Mouse (Mus musculus): ENCODE results near the gene Fam107a. TPM values are rescaled to one million over a fixed set of nuclear protein-coding genes. Genes with fewer than 3 reads are reported as not detected.
A peak's percentile ranks its signal among the peaks of the same experiment; 100 is the strongest.

Fam107a gene
- polyA plus RNA-seq, 1 experiment from 2014 or later, result not detected

DNA sequence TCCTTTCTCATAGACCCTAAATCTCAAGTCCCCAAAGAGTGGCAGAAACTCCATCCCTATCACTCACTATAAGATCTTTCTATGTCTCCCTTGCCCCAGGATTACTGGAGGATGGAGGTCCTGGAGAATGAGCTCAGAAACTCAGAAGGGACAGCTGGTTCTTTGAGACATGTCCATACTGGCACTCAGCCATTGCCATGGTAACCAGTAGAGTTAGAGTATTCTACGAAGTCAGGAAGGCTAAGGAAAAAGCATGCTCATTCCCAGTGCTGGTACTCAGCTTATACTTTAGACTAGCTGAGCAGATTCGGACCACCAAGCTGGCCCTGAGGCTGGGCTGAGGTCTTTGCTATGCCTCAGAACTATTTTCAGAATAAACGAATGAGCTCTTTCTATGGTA lies 16.7 kb upstream of the Fam107a start:
- Histone ChIP-seq H3K9me3 (replicated peaks) (no peaks in the 10 kb centered on the region), H3K27me3 (replicated peaks) (no peaks in the 10 kb centered on the region), H3K4me2 (no peak overlapping the region), H3K4me3 (no peak overlapping the region), H3K4me1 (no peaks in the 10 kb centered on the region), H3K9ac (no peak overlapping the region), H3K27ac (no peak overlapping the region), H3K36me3 (no peaks in the 10 kb centered on the region)
- 55% methylated on average over 3 of the region's 3 CpGs for WGBS (ENCODE audit: insufficient replicate concordance)
- no peak for ATAC-seq

DNA sequence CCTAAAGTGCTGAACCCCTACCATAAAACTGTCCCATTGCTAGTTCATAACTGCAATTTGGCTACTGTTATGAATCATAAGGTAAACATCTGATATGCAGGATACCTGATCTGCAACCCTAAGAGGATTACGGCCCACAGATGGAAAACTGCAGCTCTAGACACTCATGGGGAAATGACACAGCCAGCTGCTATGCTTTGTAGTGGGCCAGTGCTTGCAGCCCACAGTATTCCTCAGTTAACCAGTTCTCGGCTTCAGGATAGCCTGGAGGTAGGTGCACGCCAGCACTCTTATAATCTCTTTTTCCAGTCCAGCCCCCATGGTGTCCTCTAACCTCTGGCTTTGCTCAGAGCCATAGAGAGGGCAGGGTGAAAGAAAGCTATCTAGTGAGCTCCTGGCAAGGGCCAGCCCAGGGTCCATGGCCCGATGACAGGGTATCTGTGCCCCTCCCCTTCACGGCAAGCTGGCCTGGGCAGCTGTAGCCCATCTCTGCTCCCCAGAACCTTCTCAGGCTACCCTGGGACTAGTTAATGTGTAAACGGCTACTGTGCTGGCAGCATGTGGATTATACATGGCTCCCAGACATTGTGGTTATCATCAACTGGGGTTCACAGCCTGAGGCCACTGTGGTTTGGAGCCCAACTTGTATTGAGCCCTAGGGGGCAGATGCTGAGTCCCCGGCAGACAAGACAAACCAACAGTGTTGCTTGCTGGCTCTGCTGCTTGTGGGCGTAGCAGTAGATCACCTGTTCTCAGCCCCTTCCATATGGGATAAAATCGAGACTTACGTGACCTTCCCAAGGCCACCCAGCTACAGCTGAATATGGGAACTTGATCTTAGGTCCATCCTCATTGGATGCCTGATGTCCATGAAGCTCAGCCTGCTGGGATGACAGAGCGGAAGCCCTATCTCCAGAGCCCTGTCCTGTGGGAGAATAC lies 14.8 kb upstream of the Fam107a start:
- H3K9me3 ChIP-seq (replicated peaks), result no peaks in the 10 kb centered on the region
- no peak for ATAC-seq
- no peak overlapping the region for H3K4me2 ChIP-seq
- 72% methylated on average over 11 of the region's 11 CpGs for WGBS (ENCODE audit: insufficient replicate concordance)
- no peaks in the 10 kb centered on the region for H3K36me3 ChIP-seq
- no peak overlapping the region for H3K27ac ChIP-seq
- H3K9ac ChIP-seq, result no peak overlapping the region
- no peaks in the 10 kb centered on the region for H3K4me1 ChIP-seq
- H3K4me3 ChIP-seq, result no peak overlapping the region
- no peaks in the 10 kb centered on the region for H3K27me3 ChIP-seq (replicated peaks)

DNA sequence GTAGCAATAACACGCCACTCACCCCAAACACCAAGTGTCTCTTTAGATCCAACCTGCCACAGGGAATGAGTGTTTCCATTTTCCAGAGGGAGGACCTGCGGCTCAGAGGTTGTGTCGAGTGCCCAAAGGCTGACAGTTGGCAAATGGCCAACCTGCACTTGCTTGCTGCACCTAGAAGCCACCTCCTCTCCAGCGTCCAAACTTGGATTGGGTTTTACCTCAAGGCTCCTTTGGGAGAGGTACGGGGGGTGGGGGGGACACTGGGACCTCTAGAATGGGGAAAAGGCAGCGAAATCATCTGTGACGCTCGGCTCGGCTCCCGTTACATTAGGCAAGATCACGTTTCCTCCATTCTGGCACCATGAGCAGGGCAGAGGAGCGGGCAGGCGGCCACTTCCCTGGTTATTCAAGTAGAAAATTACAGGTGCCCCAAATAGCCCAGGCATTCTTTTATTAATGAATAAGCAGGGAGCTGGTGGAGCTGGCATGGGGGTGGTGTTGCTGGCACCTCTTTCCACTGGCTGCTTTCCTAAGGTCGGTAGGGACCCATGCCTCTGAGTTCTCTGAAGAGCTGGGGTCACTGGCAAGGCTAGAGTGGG lies 13.6 kb upstream of the Fam107a start:
- no peak overlapping the region for H3K4me3 ChIP-seq
- H3K4me2 ChIP-seq, result no peak overlapping the region
- no peak overlapping the region for H3K27ac ChIP-seq
- no peaks in the 10 kb centered on the region for H3K36me3 ChIP-seq
- no peaks in the 10 kb centered on the region for H3K27me3 ChIP-seq (replicated peaks)
- no peaks in the 10 kb centered on the region for H3K4me1 ChIP-seq
- no peak overlapping the region for H3K9ac ChIP-seq
- ATAC-seq, result no peak
- WGBS (ENCODE audit: insufficient replicate concordance), result 71% methylated on average over 14 of the region's 14 CpGs
- H3K9me3 ChIP-seq (replicated peaks), result no peaks in the 10 kb centered on the region

DNA sequence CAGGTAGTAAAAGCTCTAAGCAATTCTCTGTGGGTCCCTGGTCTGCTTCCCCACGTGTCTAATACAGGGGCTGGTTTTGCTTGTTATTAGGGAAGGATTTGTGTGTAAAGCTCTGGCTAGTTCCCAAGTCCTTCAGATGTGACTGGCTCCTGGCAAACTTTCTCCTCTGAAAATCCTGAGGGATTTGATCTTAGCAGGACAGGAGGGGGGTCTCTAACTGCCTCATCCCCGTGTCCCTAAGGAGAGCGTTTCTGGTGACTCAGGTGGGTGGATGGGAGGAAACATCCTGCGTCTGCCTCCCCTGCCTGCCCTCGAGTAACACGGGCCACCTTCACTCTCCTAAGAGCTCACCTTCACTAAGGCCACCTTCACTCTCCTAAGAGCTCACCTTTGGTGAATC lies 12.6 kb upstream of the Fam107a start:
- no peak for ATAC-seq
- Histone ChIP-seq H3K4me1 (no peaks in the 10 kb centered on the region), H3K27me3 (replicated peaks) (no peaks in the 10 kb centered on the region), H3K9me3 (replicated peaks) (no peaks in the 10 kb centered on the region), H3K27ac (no peak overlapping the region), H3K36me3 (no peaks in the 10 kb centered on the region), H3K9ac (no peak overlapping the region), H3K4me2 (no peak overlapping the region), H3K4me3 (no peak overlapping the region)
- 61% methylated on average over 6 of the region's 6 CpGs for WGBS (ENCODE audit: insufficient replicate concordance)

DNA sequence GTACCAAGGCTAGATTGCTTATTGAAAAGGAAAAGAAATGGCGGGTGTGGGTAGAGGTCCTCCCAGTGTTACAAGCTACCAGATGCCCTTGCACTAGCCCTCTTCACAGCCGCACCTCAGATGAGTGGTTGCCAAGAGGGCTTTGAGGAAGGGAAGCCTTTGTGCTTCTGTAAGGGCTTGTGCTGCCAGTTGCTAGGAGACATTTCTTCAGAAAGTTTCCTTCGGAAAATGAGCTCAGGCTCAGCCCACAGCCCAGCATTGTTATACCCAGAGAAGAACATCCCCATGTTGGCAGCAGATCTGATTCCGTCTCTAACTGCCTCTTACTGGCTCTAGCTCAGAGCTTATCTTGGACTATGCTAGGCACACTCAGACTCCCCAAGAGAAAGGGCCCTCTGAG lies 11.7 kb upstream of the Fam107a start:
- no peak overlapping the region for H3K4me2 ChIP-seq
- H3K9me3 ChIP-seq (replicated peaks), result no peaks in the 10 kb centered on the region
- ATAC-seq, result no peak
- no peak overlapping the region for H3K9ac ChIP-seq
- H3K4me1 ChIP-seq, result no peaks in the 10 kb centered on the region
- WGBS (ENCODE audit: insufficient replicate concordance), result 56% methylated on average over 4 of the region's 4 CpGs
- no peak overlapping the region for H3K27ac ChIP-seq
- no peaks in the 10 kb centered on the region for H3K27me3 ChIP-seq (replicated peaks)
- H3K36me3 ChIP-seq, result no peaks in the 10 kb centered on the region
- H3K4me3 ChIP-seq, result no peak overlapping the region

DNA sequence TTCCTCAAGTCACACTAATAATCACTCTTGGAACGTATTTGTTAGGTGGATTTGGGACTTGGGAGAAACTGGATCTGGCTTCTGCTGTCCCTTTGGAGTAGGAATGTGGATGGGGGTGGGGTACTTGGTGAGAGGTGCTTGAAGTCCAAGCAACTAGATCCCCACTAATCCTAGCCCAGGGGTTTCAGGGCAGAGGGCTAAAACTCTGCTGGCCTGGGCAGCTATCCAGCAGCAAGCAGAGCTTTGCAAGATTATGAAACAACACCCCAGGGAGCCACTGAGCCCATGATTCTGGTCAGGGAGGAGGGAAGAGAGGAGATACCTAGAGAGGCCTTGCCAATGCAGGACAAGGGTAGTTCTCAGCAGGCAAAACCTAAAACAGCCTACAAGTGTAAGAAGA lies 9.5 kb upstream of the Fam107a start:
- Histone ChIP-seq H3K9me3 (replicated peaks) (no peaks in the 10 kb centered on the region), H3K4me3 (no peak overlapping the region), H3K4me2 (no peak overlapping the region), H3K27ac (no peak overlapping the region), H3K36me3 (no peaks in the 10 kb centered on the region), H3K4me1 (no peaks in the 10 kb centered on the region), H3K9ac (no peak overlapping the region), H3K27me3 (replicated peaks) (0 out of 2 replicates have a peak, but pooled peaks cover 3% of the 10 kb centered on the region)
- no peak for ATAC-seq
- WGBS (ENCODE audit: insufficient replicate concordance), result 42% methylated on average over 1 of the region's 1 CpGs

DNA sequence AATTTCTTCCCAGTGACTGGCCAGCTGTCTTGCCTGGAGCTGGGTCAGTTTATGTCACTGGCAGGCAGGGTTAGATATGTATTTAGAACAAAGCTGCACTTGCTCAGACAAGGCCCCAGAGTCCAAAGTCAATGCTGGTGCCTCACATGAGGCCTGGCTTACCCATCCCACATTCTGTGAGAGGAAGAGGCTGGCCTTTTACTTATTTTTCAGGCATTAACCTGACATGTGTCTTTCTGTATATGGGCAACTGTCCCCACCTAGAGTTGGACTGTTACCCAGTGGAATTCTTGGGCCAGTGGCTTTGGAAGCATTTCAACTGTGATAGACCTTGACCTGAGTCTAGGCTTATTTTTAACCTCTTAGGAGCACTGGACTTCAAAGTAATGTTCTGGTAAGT lies 9.1 kb upstream of the Fam107a start:
- ATAC-seq, result no peak

DNA sequence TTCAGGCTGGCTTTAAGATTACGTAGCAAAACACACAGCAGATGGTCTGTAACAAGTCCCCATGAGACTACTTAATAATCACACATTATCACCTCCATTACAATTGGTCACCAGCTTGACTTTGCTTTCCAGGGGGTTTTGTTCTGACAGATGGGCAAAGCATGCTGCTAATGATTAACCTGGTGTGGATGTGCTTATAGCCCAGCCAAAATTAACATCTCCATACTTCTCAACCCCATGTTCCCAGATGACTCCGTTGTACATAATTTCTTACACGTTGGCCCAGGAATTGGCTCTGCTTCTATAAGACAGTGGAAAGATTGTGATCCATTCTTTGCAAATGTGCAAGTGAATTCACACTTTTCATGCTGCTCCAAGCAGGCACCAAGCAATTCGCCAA lies 7.9 kb upstream of the Fam107a start:
- no peak overlapping the region for H3K27ac ChIP-seq
- no peak overlapping the region for H3K4me2 ChIP-seq
- H3K9me3 ChIP-seq (replicated peaks), result no peaks in the 10 kb centered on the region
- no peaks in the 10 kb centered on the region for H3K36me3 ChIP-seq
- H3K9ac ChIP-seq, result no peak overlapping the region
- no peaks in the 10 kb centered on the region for H3K4me1 ChIP-seq
- 0 out of 2 replicates have a peak, but pooled peaks cover 3% of the 10 kb centered on the region for H3K27me3 ChIP-seq (replicated peaks)
- no peak overlapping the region for H3K4me3 ChIP-seq
- 56% methylated on average over 4 of the region's 4 CpGs for WGBS (ENCODE audit: insufficient replicate concordance)
- ATAC-seq, result no peak

More for the DNA sequence above, 9.1 kb upstream of the Fam107a start:
- Histone ChIP-seq H3K36me3 (no peaks in the 10 kb centered on the region), H3K9ac (no peak overlapping the region), H3K27ac (no peak overlapping the region), H3K4me2 (no peak overlapping the region), H3K4me1 (no peaks in the 10 kb centered on the region), H3K9me3 (replicated peaks) (no peaks in the 10 kb centered on the region), H3K27me3 (replicated peaks) (0 out of 2 replicates have a peak, but pooled peaks cover 3% of the 10 kb centered on the region), H3K4me3 (no peak overlapping the region)

DNA sequence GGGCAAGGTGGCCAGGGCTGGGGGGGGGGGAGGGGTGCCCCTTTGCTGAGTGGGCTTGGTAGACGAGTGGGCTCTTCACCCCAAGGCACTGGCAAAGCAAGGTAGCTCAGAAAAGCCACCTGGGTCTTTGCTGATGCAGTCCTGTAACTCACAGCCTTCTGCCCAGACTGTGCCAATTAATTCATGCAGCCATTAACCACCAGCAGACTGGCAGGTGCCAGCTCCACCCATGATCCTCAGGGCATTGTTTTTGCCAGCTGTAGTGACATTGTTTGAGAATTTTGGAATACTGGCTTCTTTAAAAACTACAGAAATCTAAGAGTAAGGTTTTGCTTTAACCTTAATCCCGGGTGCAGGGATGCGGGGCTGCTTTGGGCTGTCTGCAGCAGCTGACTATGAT lies 2.7 kb upstream of the Fam107a start:
- Histone ChIP-seq H3K4me3 (no peak overlapping the region), H3K9me3 (replicated peaks) (no peaks in the 10 kb centered on the region), H3K36me3 (no peaks in the 10 kb centered on the region), H3K9ac (no peak overlapping the region), H3K4me1 (no peaks in the 10 kb centered on the region), H3K27ac (no peak overlapping the region), H3K4me2 (no peak overlapping the region), H3K27me3 (replicated peaks) (peaks cover 38% of the 10 kb centered on the region)
- ATAC-seq, result no peak
- 55% methylated on average over 3 of the region's 3 CpGs for WGBS (ENCODE audit: insufficient replicate concordance)

DNA sequence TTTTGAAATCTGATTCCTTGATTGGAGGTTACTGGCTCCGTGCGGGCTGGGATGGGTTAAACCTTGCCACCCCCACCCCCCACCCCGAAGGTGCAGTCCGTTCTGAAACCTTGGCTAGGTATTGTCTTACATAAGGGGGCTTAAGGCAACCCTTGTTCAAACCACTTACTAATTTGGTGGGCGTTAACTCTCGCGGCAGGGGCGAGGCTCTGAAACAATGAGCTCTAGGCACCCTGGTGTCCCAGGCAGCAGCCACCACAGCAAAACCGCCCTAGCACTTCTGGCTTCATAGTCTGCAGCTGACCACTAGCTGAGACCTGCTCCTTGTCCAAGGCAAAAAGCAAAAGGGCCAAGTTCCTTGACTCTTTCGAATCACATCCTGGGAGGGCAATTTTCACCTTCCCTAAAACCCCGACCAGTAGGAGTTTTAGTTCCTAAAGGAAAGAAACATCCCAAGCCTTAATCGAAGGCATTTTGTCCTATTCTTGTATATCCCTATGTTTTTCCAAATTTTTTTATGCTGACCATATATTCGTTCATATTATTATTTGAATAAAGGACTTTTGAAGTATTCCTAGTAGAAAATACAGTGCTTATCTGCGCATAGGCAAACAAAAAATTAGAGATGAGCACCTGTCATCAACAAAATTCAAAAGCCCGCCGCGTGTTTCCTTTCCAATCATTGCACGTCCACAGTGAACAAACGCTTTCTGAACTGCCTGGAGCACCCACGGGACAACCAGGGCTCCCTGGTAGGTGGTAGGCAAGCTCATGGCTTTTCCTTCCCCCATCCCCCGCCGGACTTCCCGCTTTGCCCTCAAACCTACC lies 1.2 kb downstream of the Fam107a start:
- H3K9ac ChIP-seq, result no peak overlapping the region
- peaks cover 48% of the 10 kb centered on the region for H3K27me3 ChIP-seq (replicated peaks)
- no peaks in the 10 kb centered on the region for H3K9me3 ChIP-seq (replicated peaks)
- no peak for ATAC-seq
- no peaks in the 10 kb centered on the region for H3K36me3 ChIP-seq
- H3K4me3 ChIP-seq, result no peak overlapping the region
- 4% methylated on average over 23 of the region's 23 CpGs for WGBS (ENCODE audit: insufficient replicate concordance)
- peak overlapping the region; percentile 34; the same call in 1 of the 2 replicates for H3K4me2 ChIP-seq
- H3K27ac ChIP-seq, result no peak overlapping the region
- H3K4me1 ChIP-seq, result peaks cover 5% of the 10 kb centered on the region; the same call in 1 of the 2 replicates

DNA sequence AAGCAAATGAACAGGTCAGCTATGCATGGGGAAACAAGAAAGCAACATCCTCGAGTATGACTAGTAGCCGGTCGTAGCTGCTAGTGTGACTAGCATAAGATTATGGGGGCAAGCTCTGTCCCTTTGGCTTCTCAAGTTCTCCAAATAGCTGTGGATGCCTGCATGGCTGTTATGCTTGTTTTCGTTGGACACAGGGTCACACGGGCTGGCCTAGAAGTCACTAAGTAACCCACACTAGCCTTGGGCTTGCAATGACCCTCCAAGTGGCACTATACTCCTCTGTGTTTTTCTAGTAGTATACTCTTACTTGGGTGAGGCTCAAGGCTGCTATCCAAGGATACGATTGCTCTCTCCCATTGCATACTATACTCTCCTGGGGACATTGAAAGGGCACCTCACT lies 2.7 kb downstream of the Fam107a start:
- no peaks in the 10 kb centered on the region for H3K36me3 ChIP-seq
- H3K4me1 ChIP-seq, result peaks cover 5% of the 10 kb centered on the region; the same call in 1 of the 2 replicates
- H3K4me3 ChIP-seq, result no peak overlapping the region
- no peak for ATAC-seq
- no peaks in the 10 kb centered on the region for H3K9me3 ChIP-seq (replicated peaks)
- no peak overlapping the region for H3K4me2 ChIP-seq
- H3K9ac ChIP-seq, result no peak overlapping the region
- WGBS (ENCODE audit: insufficient replicate concordance), result 56% methylated on average over 6 of the region's 6 CpGs
- H3K27ac ChIP-seq, result no peak overlapping the region
- peaks cover 49% of the 10 kb centered on the region for H3K27me3 ChIP-seq (replicated peaks)

DNA sequence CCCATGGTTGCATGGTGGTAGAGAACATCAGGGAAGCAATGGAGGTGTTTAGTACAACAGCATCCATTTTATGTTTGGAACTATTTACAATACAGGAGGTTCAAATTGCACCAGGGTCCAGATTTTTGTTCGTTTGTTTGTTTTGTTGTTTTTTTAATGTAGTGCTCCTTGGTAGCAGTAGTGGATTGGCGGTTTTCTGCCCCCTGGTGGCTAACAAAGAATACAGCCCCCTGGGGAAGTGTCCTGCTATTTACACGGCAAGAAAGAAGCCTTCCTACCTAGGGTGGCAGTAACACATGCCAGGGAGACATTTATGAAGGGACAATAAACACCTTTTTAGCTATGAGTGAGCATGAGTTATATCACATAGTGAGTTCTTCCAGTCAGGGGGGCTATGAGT lies 3.3 kb downstream of the Fam107a start:
- ATAC-seq, result no peak
- 8% methylated on average over 3 of the region's 3 CpGs for WGBS (ENCODE audit: insufficient replicate concordance)

More for the DNA sequence above, 3.3 kb downstream of the Fam107a start:
- H3K4me3 ChIP-seq, result no peak overlapping the region
- H3K4me1 ChIP-seq, result peaks cover 5% of the 10 kb centered on the region; the same call in 1 of the 2 replicates
- peaks cover 49% of the 10 kb centered on the region for H3K27me3 ChIP-seq (replicated peaks)
- no peak overlapping the region for H3K9ac ChIP-seq
- no peaks in the 10 kb centered on the region for H3K36me3 ChIP-seq
- no peak overlapping the region for H3K27ac ChIP-seq
- H3K4me2 ChIP-seq, result no peak overlapping the region
- no peaks in the 10 kb centered on the region for H3K9me3 ChIP-seq (replicated peaks)
